Mouse (Mus musculus): ENCODE data around the gene Gale. TPM values are rescaled to one million over a fixed set of nuclear protein-coding genes. Genes with fewer than 3 reads are reported as not detected.

Gene Gale
- polyA plus RNA-seq (2014; fragmentation: Nextera tagmentation; extraction: Ambion mirVana) = 50.5 and 56.1 TPM in 2 replicates

DNA sequence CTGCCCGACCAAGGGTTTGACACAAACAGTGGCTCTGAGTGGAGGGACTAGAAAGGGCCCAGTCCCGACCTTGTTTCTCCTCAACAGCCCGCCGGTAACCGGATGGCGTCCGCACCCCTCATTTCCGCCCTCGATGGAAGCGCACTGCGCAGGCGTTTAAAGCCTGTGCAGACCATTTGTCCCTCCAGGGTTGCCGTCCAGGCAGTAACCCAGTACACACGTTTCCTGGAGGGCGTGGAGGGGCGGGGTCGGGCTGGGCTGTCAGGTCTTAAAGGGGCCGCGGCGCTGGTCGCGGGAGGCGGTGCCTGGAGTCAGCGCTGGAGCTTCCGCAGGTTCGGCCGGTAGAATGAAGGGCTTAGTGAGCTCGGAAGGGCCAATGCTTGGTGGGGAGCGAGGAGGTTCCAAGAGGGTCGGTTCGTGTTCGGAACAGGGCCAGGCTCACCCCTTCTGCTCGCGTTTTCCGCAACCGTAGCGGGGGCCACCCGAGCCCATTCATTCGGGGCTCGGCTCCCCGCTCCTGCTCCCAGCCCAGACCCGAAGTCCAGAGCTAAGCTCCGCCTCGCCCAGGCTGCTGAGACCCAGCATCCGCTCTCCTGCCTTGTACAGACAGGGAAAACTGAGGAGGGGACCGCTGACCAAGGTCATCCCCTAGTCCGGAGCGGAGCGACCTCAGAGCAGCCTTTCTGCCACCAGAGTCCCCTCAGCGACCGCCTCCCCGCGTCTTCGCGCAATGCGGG lies at the start of gene Gale:
Gene Gale, plus strand, starts transcription at position 271 of the 737 bp plus-strand sequence.
- Histone ChIP-seq H3K27ac (replicated peaks; ENCODE audit: low read depth, low read length) (peak within 1 kb of the TSS; percentile 85), H3K27me3 (replicated peaks; ENCODE audit: control insufficient read depth, insufficient read depth, low read length) (no peaks in the 10 kb centered on the region), H3K4me1 (ENCODE audit: control insufficient read depth, insufficient read depth, low read length) (no peaks in the 10 kb centered on the region), H3K9me3 (ENCODE audit: control insufficient read depth, low read length) (no peaks in the 10 kb centered on the region), H3K36me3 (ENCODE audit: control insufficient read depth, insufficient read depth, low read length) (peaks cover 61% of the 10 kb centered on the region), H3K4me2 (ENCODE audit: low read depth, low read length) (peak within 1 kb of the TSS; percentile 96), H3K9ac (ENCODE audit: low read depth, low read length) (peak within 1 kb of the TSS; percentile 75), H3K4me3 (ENCODE audit: low read depth, low read length) (peak within 1 kb of the TSS; percentile 61)
- DNase-seq (ENCODE audit: low spot score) = peak; percentile 99
- peak; percentile 96 for ATAC-seq (ENCODE audit: low read depth)
- 0% methylated on average over 34 of the region's 56 CpGs for WGBS

DNA sequence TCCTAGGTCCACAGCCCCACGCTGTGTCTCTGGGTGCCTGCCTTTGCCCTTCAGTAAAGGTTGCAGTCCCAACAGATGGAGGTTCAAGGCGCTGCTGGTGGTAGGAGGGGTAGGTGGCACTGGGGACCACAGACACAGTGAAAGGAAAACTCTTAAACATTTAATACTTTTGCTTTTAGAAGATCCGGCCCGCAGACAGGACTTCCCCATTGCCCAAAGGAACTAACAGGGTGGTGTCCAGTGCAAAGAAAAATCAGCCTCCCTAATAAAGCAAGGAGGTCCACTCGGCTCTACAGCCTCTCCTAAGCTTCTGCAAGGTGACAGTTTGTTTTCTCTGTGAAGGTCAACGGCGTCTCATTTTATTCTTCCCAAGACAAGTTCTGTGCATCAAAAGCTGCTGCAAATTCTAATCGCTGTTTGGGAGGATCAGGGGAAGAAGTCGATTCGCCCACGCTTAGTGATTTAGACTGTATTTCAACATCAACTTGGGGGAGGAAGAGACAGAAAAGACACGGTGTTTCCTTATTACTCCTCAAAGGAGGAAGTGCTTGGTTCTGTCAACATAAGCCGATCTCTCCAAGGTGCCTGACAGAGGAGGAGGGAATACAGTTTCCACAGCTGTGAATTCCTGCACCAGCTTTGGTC lies 44.8 kb upstream of the Gale start:
- H3K4me2 ChIP-seq (ENCODE audit: low read depth, low read length) = no peak overlapping the region
- DNase-seq (ENCODE audit: low spot score) (no peak), ATAC-seq (ENCODE audit: low read depth) (no peak)
- no peak overlapping the region for H3K27ac ChIP-seq (replicated peaks; ENCODE audit: low read depth, low read length)
- WGBS = 85% methylated on average over 13 of the region's 13 CpGs
- 0 out of 2 replicates have a peak, but pooled peaks cover 6% of the 10 kb centered on the region for H3K36me3 ChIP-seq (ENCODE audit: control insufficient read depth, insufficient read depth, low read length)
- no peak overlapping the region for H3K9ac ChIP-seq (ENCODE audit: low read depth, low read length)
- H3K9me3 ChIP-seq (ENCODE audit: control insufficient read depth, low read length) = no peaks in the 10 kb centered on the region
- H3K27me3 ChIP-seq (replicated peaks; ENCODE audit: control insufficient read depth, insufficient read depth, low read length) = no peaks in the 10 kb centered on the region
- no peak overlapping the region for H3K4me3 ChIP-seq (ENCODE audit: low read depth, low read length)
- H3K4me1 ChIP-seq (ENCODE audit: control insufficient read depth, insufficient read depth, low read length) = peaks cover 5% of the 10 kb centered on the region

DNA sequence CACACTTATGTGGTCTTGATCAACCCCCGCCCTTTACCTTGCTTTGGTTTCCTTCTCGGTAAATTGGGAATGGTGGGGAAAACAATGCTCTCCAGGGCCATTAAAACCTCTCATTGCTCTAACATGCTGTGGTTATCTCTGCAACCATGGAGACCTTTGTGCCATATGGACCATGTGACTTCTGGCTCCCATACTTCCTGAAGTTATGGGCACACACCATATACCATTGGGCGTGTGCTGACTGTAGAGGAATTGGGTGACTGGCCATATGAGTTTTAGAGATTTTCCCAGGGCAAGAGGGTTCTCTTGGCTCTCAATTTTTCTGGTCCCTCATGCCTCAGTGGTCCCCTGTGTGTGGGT lies 44.3 kb upstream of the Gale start:
- Histone ChIP-seq H3K36me3 (ENCODE audit: control insufficient read depth, insufficient read depth, low read length) (0 out of 2 replicates have a peak, but pooled peaks cover 6% of the 10 kb centered on the region), H3K4me1 (ENCODE audit: control insufficient read depth, insufficient read depth, low read length) (peaks cover 5% of the 10 kb centered on the region), H3K4me2 (ENCODE audit: low read depth, low read length) (no peak overlapping the region), H3K27me3 (replicated peaks; ENCODE audit: control insufficient read depth, insufficient read depth, low read length) (no peaks in the 10 kb centered on the region), H3K9ac (ENCODE audit: low read depth, low read length) (no peak overlapping the region), H3K9me3 (ENCODE audit: control insufficient read depth, low read length) (no peaks in the 10 kb centered on the region), H3K4me3 (ENCODE audit: low read depth, low read length) (no peak overlapping the region), H3K27ac (replicated peaks; ENCODE audit: low read depth, low read length) (no peak overlapping the region)
- 94% methylated on average over 3 of the region's 3 CpGs for WGBS
- no peak for ATAC-seq (ENCODE audit: low read depth)
- DNase-seq (ENCODE audit: low spot score) = no peak

DNA sequence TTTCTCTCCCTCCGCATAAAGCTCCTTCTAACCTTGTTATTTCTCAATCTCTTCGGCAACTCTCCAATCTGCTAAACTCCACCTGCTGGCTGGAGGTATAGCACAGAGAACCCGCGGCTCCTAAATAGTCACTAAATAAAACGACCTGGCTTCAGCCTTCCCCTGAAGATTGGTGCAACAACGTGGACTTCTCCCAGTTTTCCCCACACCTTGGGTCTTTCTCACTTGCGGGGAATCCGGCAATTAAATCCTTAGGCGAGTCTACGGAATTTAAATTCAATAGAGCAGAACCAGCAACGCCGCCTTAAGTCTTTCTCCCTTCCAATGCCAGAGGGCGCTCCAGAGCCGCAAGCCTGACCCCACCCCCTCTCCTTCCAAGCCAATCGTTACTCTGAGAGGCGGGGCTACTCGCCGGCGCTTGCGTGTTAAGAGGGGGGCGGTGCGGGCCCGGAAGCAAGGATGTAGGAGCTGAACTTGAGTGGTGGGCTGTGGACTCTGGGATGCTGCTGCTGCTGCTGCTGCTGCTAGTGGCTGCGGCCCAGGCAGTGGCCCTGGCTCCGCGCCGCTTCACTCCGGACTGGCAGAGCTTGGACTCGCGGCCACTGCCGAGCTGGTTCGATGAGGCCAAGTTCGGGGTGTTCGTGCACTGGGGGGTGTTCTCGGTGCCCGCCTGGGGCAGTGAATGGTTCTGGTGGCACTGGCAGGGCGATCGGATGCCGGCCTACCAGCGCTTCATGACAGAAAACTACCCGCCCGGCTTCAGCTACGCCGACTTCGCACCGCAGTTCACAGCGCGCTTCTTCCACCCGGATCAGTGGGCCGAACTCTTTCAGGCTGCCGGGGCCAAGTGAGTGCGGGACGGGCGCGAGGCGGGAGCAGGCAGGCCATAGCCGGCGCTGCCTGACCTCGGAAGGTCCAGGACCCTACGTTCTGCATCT lies 43.0 kb upstream of the Gale start, which contains the start of gene Fuca1:
Gene Fuca1, plus strand, starts transcription at position 432 of the 938 bp plus-strand sequence.
- WGBS = 2% methylated on average over 56 of the region's 60 CpGs
- no peaks in the 10 kb centered on the region for H3K9me3 ChIP-seq (ENCODE audit: control insufficient read depth, low read length)
- peak within 1 kb of the TSS; percentile 76 for H3K9ac ChIP-seq (ENCODE audit: low read depth, low read length)
- ATAC-seq (ENCODE audit: low read depth) (peak; percentile 97), DNase-seq (ENCODE audit: low spot score) (peak; percentile 98)
- H3K4me3 ChIP-seq (ENCODE audit: low read depth, low read length) = peak within 1 kb of the TSS; percentile 58
- H3K27me3 ChIP-seq (replicated peaks; ENCODE audit: control insufficient read depth, insufficient read depth, low read length) = no peaks in the 10 kb centered on the region
- 0 out of 2 replicates have a peak, but pooled peaks cover 15% of the 10 kb centered on the region for H3K36me3 ChIP-seq (ENCODE audit: control insufficient read depth, insufficient read depth, low read length)
- H3K4me1 ChIP-seq (ENCODE audit: control insufficient read depth, insufficient read depth, low read length) = peaks cover 5% of the 10 kb centered on the region
- peak within 1 kb of the TSS; percentile 86 for H3K4me2 ChIP-seq (ENCODE audit: low read depth, low read length)
- H3K27ac ChIP-seq (replicated peaks; ENCODE audit: low read depth, low read length) = peak within 1 kb of the TSS; percentile 74

DNA sequence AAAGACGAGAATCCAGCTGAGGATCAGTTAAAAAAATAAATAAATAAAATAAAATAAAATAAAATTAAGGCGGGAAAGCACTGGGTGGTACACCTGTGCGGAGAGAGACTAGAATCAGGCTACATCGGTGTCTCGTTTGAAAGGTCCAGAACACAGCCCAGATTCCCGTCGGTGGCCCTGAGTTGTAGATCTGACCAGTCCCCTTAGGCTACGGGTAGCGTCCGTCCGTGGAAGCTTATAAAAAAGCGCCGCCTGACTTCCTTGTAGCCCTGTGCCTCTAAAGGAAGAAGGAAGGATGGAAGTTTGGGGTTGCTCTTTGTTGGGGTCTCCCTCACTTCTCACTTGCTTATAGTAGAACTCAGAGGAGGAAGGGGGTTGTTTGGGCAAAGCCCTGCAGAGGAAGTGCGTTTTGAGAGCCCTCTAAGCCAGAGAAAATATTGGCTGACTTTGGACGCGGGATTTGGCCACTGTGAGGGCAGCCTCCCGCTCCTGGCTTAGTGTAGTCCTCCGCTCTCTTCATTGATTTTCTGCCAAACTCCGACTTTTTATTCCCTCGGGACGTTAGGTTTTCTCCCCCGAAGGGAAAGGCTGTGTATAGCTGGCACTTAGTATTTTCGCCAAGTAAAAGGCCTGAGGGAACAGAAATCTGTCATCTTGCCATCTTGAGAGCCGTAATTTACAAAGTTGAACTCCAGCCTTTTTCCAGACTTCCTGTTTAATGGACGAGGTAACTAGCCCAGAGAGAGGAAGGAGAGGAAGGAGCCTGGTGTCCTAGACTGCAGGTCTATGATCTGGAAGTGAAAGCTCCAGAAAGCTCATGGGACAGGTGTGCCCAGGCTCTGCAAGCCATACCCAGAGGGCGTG lies 42.0 kb upstream of the Gale start:
- H3K4me1 ChIP-seq (ENCODE audit: control insufficient read depth, insufficient read depth, low read length) = peaks cover 5% of the 10 kb centered on the region
- peak overlapping the region; percentile 76 for H3K9ac ChIP-seq (ENCODE audit: low read depth, low read length)
- DNase-seq (ENCODE audit: low spot score) = peak; percentile 27
- peak overlapping the region; percentile 58 for H3K4me3 ChIP-seq (ENCODE audit: low read depth, low read length)
- 5% methylated on average over 26 of the region's 26 CpGs for WGBS
- no peaks in the 10 kb centered on the region for H3K27me3 ChIP-seq (replicated peaks; ENCODE audit: control insufficient read depth, insufficient read depth, low read length)
- no peaks in the 10 kb centered on the region for H3K9me3 ChIP-seq (ENCODE audit: control insufficient read depth, low read length)
- peak overlapping the region; percentile 86 for H3K4me2 ChIP-seq (ENCODE audit: low read depth, low read length)
- H3K27ac ChIP-seq (replicated peaks; ENCODE audit: low read depth, low read length) = peak overlapping the region; percentile 74
- no peak for ATAC-seq (ENCODE audit: low read depth)
- H3K36me3 ChIP-seq (ENCODE audit: control insufficient read depth, insufficient read depth, low read length) = 0 out of 2 replicates have a peak, but pooled peaks cover 20% of the 10 kb centered on the region

DNA sequence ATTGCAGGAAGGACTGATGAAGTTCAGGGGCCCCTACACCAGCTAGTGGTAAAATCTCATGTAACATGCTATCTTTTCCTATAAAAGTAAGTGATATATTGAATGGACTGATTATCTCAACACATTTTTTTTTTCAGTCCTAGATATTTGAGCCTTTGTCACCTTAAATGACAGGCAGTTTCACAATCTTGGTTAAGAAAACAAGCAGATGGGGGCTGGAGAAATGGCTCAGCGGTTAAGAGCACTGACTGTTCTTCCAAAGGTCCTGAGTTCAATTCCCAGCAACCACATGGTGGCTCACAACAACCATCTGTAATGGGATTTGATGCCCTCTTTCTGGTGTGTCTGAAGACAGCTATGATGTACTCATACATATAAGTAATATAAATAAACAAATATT lies 41.3 kb upstream of the Gale start:
- 76% methylated on average over 1 of the region's 1 CpGs for WGBS
- Histone ChIP-seq H3K27ac (replicated peaks; ENCODE audit: low read depth, low read length) (no peak overlapping the region), H3K4me2 (ENCODE audit: low read depth, low read length) (peak overlapping the region; percentile 86), H3K4me1 (ENCODE audit: control insufficient read depth, insufficient read depth, low read length) (peaks cover 5% of the 10 kb centered on the region), H3K4me3 (ENCODE audit: low read depth, low read length) (peak overlapping the region; percentile 58), H3K36me3 (ENCODE audit: control insufficient read depth, insufficient read depth, low read length) (0 out of 2 replicates have a peak, but pooled peaks cover 20% of the 10 kb centered on the region), H3K9ac (ENCODE audit: low read depth, low read length) (peak overlapping the region; percentile 76; the same call in 1 of the 2 replicates), H3K9me3 (ENCODE audit: control insufficient read depth, low read length) (no peaks in the 10 kb centered on the region), H3K27me3 (replicated peaks; ENCODE audit: control insufficient read depth, insufficient read depth, low read length) (no peaks in the 10 kb centered on the region)
- no peak for DNase-seq (ENCODE audit: low spot score)
- ATAC-seq (ENCODE audit: low read depth) = no peak

DNA sequence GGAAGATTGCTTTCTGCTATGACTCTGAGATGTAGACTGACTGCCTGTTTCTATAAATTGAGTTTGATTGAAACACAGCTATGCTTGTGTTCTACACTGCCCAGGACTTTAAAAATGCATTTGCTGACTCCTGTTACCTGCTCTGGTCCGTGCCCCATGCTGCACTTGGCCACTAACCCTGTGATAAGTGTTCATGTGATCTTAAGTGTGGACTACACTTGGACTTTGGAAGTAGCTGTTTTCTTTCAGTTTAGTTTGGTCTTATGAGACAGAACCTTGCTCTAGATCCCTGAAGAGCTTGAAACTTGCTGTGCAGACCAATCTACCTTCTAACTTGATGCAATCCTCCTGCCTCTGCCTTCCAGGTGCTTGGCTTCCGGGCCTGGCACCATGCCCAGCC lies 39.1 kb upstream of the Gale start:
- WGBS = 85% methylated on average over 2 of the region's 2 CpGs
- Histone ChIP-seq H3K4me2 (ENCODE audit: low read depth, low read length) (no peak overlapping the region), H3K27me3 (replicated peaks; ENCODE audit: control insufficient read depth, insufficient read depth, low read length) (no peaks in the 10 kb centered on the region), H3K9ac (ENCODE audit: low read depth, low read length) (no peak overlapping the region), H3K9me3 (ENCODE audit: control insufficient read depth, low read length) (no peaks in the 10 kb centered on the region), H3K4me3 (ENCODE audit: low read depth, low read length) (no peak overlapping the region), H3K4me1 (ENCODE audit: control insufficient read depth, insufficient read depth, low read length) (peaks cover 5% of the 10 kb centered on the region), H3K36me3 (ENCODE audit: control insufficient read depth, insufficient read depth, low read length) (0 out of 2 replicates have a peak, but pooled peaks cover 28% of the 10 kb centered on the region), H3K27ac (replicated peaks; ENCODE audit: low read depth, low read length) (no peak overlapping the region)
- no peak for ATAC-seq (ENCODE audit: low read depth)
- DNase-seq (ENCODE audit: low spot score) = no peak

Measured in embryonic facial prominence, embryonic 14.5 days (tissue).